Mouse (Mus musculus): ENCODE results near the gene Mrps33.
A peak's percentile ranks its signal among the peaks of the same experiment; 100 is the strongest.

DNA sequence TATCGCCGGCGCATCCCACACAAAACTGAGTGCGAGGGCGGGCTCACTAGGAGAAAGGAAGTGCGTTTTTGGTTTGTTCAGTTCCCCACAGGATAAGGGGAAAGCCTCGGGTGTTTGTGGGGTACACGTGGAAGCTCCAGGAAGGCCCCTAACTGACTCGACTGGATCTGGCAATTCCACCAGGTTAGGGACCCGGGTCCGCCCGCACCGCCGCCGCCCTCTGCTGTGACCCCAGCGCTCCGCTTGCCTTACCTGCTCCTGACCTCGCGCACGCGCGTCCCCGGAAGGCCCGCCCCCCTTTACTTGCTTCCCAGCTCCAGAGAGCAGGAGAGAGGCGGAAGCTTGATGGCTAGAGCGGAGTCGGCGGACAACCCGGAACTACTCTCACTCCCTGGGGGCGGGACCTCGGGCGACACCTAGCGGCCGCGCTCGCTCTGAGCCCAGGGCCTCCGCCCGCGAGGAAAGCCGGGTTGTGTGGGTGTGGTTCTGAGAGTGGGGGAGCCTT is at the start of gene Mrps33:
- peak; percentile 50 for TF ChIP-seq POLR2A (IDR thresholded peaks at IDR 0.05; ENCODE audit: low read depth, low read length)
- peak; percentile 81 for TF ChIP-seq CTCF (conservative IDR thresholded peaks at IDR 0.05; ENCODE audit: insufficient read depth, insufficient read length, low read depth, low read length)
